Mouse (Mus musculus) limb, embryonic 12.5 days (tissue): Measurements from ENCODE around the gene Ccdc177. TPM values are rescaled to one million over a fixed set of nuclear protein-coding genes. Genes with fewer than 3 reads are reported as not detected.

Source experiments
- ATAC-seq: fragments of 200-750 bp; cut with Nextera tagmentation; 2 replicates; pipeline ENCODE4 v1.8.0; 2017; ENCODE audit warnings: low read depth, moderate TSS enrichment; ENCODE audit not compliant: insufficient number of reproducible peaks, insufficient read depth, low FRiP score, low TSS enrichment
- H3K27ac ChIP-seq: fragments of 300-500 bp; sonication (generic); 2 replicates; pipeline ENCODE4 v1.5.1; 2016; ENCODE audit warnings: mild to moderate bottlenecking, moderate library complexity
- H3K27me3 ChIP-seq: fragments of 300-500 bp; sonication (generic); 2 replicates; pipeline ENCODE4 v1.6.1; 2016; ENCODE audit warnings: mild to moderate bottlenecking, moderate library complexity
- H3K36me3 ChIP-seq: fragments of 300-500 bp; sonication (generic); 2 replicates; pipeline ENCODE4 v1.6.1; 2016; ENCODE audit warnings: mild to moderate bottlenecking, moderate library complexity
- H3K4me1 ChIP-seq: fragments of 300-500 bp; sonication (generic); replicated peaks from 2 replicates; pipeline ENCODE4 v1.6.1; 2016
- H3K4me2 ChIP-seq: fragments of 300-500 bp; sonication (generic); 2 replicates; pipeline ENCODE4 v1.6.1; 2016; ENCODE audit warnings: mild to moderate bottlenecking, moderate library complexity
- H3K4me3 ChIP-seq: fragments of 300-500 bp; sonication (generic); replicated peaks from 2 replicates; pipeline ENCODE4 v1.5.1; 2016; ENCODE audit warnings: mild to moderate bottlenecking
- H3K9ac ChIP-seq: fragments of 300-500 bp; sonication (generic); replicated peaks from 2 replicates; pipeline ENCODE4 v1.6.1; 2016; ENCODE audit warnings: mild to moderate bottlenecking, moderate library complexity
- H3K9me3 ChIP-seq: fragments of 300-500 bp; sonication (generic); 2 replicates; pipeline ENCODE4 v1.6.1; 2016; ENCODE audit warnings: mild to moderate bottlenecking, moderate library complexity
- WGBS: fragments of 180-500 bp; shearing (Covaris S2); methylation state at CpG from one replicate; pipeline ENCODE4 v1.1.7; 2016; 5-methylcytosine and 5-hydroxymethylcytosine counted together
- polyA plus RNA-seq: library from polyadenylated mRNA; unstranded; fragments of >200 nt; fragmentation: Nextera tagmentation; extraction: Ambion mirVana; gene quantifications from 2 replicates; pipeline ENCODE4 v1.2.1, GENCODE M21; 2016

The Ccdc177 gene
- polyA plus RNA-seq, 1 experiment from 2014 or later: 0.34 TPM

DNA sequence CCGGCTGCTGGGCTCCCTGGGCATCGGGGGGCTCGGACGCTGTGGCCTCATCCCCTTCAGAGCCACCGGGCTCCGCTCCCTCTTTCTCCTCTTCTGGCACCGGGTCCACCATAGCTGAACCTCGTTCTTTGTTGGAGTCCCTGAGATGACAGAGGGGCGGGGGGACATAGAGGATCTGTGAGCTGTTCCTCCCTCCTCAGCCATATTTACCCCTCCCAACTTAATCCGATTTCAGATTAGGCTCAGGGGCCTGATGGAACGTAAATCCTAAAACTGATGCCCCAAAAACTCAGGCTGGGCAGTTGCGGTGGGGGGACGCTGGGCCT is 1.1 kb downstream of the Ccdc177 start:
- Histone ChIP-seq H3K36me3 (no peaks in the 10 kb centered on the region), H3K4me1 (peaks cover 30% of the 10 kb centered on the region), H3K4me3 (peak overlapping the region; percentile 53), H3K9ac (peak overlapping the region; percentile 48; the same call in 1 of the 2 replicates), H3K9me3 (no peaks in the 10 kb centered on the region), H3K27me3 (peaks cover 79% of the 10 kb centered on the region), H3K4me2 (peak overlapping the region; percentile 84), H3K27ac (no peak overlapping the region)
- ATAC-seq: no peak
- WGBS: 9% methylated on average over 13 of the region's 13 CpGs

DNA sequence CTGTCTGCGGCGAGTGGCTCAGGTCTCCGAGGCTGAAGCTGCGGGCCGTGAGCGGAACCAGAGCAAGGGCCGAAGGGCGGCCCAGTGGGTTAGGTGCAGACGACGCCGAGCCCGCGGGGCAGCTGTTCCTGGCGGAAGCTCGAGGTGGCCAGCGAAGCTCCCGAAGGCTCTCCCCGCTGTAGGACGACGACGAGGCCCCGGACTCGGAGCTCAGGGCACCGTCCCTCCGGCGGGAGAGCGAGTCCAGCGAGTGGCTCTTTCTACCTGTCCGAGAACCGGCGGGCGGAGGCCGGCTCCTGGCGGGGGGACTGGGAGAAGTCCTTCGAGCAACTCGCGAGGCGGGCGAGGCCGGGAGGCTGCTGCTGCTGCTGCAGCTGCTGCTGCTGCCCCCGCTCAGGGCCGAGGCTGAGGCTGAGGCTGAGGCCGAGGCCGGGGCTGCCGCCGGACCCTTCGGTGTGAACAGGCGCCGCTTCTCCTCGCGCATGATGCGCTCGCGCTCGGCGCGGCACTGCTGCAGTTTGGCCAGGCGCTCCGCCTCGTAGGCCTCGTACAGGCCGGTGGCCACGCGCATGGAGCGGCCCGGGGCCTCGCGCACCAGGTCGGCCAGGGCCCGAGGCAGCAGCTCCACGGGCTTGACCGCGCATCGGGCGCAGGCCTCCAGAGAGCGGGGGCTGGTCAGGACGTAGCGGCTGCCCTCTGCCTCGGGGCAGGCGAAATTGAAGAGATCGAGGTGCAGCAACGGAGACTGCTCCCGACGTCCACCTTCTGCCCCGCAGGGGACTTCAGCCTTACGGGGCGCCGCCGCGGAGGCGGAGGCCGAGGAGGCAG is 1.7 kb downstream of the Ccdc177 start:
- H3K27me3 ChIP-seq: peaks cover 79% of the 10 kb centered on the region
- H3K27ac ChIP-seq: no peak overlapping the region
- peak overlapping the region; percentile 48 for H3K9ac ChIP-seq
- peaks cover 30% of the 10 kb centered on the region for H3K4me1 ChIP-seq
- 0 out of 2 replicates have a peak, but pooled peaks have one; percentile 4 for ATAC-seq
- H3K36me3 ChIP-seq: no peaks in the 10 kb centered on the region
- peak overlapping the region; percentile 53 for H3K4me3 ChIP-seq
- H3K4me2 ChIP-seq: peak overlapping the region; percentile 84
- WGBS: 3% methylated on average over 90 of the region's 92 CpGs
- no peaks in the 10 kb centered on the region for H3K9me3 ChIP-seq

DNA sequence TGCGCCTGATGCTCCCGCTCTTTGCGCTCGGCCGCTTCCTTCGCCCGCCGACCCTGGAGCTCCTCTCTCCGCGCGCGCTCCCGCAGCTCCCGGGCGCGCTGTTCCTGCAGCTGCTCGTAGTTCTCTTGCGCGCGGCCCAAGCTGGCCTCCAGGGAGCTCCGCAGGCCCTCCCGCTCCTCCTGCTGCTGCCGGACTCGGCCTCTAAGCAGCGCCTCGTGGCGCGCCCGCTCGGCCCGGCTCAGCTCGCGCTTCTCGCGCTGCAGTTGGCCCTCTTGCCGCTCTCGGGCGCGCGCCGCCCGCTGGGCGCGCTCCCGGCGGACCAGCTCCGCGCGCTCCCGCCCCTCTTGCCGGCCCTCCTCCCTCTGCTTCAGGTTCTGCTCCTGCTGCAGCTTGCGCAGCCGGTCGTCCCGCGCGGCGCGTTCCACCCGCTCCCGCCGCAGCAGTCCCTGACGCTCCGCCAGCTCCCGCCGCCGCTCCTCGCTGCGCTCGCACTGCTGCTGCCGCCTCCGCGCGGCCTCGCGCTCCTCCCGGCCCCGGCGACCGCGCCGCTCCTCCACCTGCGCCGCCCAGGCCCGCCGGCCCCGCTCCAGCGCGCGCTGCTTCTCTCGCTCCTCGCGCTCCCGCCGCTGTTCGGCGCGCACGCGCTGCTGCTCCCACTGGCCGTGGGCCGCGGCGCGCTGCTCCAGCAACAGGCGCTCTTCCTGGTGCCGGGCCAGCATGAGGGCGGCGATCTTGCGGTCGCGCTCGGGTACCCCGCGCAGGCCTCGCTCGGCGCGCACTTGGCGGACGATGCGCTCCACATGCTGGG is 2.5 kb downstream of the Ccdc177 start:
- under 1% methylated on average over 117 of the region's 122 CpGs for WGBS
- Histone ChIP-seq H3K9ac (peak overlapping the region; percentile 48), H3K36me3 (no peaks in the 10 kb centered on the region), H3K9me3 (no peaks in the 10 kb centered on the region), H3K27ac (no peak overlapping the region), H3K4me3 (peak overlapping the region; percentile 53), H3K27me3 (peaks cover 71% of the 10 kb centered on the region), H3K4me1 (peaks cover 30% of the 10 kb centered on the region), H3K4me2 (peak overlapping the region; percentile 84)
- peak; percentile 60 for ATAC-seq

DNA sequence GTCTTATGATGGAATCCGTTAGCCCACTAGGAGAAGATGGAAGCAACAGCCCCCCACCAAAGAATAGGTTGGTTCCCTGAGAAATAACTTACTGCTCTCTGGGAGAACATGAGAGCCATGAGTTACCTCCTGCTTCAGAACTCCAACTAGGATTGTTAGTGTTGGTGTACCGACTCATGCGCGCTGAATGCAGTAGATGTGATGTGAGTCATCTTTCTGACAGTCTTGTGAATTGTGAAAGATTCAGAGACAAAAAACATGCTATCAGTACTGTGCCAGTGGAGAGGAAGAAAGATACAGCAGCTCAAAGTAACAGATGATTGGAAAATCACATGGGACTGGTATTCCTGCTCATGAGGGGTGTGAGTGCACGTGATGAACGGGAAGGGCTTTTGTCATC is 8.9 kb downstream of the Ccdc177 start:
- no peak overlapping the region for H3K9ac ChIP-seq
- 88% methylated on average over 6 of the region's 6 CpGs for WGBS
- H3K36me3 ChIP-seq: no peaks in the 10 kb centered on the region
- no peak for ATAC-seq
- H3K27ac ChIP-seq: no peak overlapping the region
- peaks cover 25% of the 10 kb centered on the region for H3K27me3 ChIP-seq
- H3K4me2 ChIP-seq: no peak overlapping the region
- no peaks in the 10 kb centered on the region for H3K4me1 ChIP-seq
- no peaks in the 10 kb centered on the region for H3K9me3 ChIP-seq
- no peak overlapping the region for H3K4me3 ChIP-seq

DNA sequence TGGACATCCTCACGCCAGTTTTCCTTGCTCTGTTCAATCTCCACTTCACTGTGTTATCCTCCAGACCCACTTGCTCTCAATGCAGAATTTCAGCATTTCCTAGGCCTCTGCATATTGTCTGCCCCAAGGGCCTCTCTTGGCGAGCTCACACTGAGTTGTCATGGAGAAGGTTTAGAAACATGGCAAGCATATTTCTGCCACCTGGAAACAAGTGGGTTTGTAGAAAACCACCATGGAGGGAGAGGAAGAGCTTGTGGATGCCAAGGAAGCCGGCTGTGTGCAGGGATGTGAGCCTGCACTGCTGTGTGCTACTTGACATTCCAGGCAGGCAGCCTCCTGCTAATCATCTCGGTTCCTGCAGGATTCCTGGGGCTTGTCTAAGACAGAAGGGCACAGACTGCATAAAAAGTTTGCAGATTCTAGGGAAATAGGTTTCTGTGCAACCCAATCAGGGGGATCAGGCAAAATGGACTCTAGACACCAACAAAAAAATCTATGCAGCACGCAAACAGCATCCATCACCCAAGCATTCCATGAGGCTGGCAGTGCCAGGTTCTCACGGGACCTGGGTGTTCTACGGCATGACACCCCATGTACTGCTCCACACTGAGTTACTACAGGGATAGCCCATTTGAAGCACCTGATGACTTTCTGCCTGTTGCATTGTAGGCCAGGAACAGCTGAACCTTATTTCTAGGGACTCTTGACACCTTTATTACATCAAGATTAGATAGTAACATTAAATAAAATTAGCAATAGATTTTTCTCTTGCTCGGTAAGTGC is 14.3 kb downstream of the Ccdc177 start:
- Histone ChIP-seq H3K4me1 (no peaks in the 10 kb centered on the region), H3K36me3 (no peaks in the 10 kb centered on the region), H3K4me3 (no peak overlapping the region), H3K27ac (no peak overlapping the region), H3K4me2 (no peak overlapping the region), H3K27me3 (peaks cover 23% of the 10 kb centered on the region), H3K9me3 (no peaks in the 10 kb centered on the region), H3K9ac (no peak overlapping the region)
- ATAC-seq: no peak
- WGBS: 61% methylated on average over 8 of the region's 8 CpGs

DNA sequence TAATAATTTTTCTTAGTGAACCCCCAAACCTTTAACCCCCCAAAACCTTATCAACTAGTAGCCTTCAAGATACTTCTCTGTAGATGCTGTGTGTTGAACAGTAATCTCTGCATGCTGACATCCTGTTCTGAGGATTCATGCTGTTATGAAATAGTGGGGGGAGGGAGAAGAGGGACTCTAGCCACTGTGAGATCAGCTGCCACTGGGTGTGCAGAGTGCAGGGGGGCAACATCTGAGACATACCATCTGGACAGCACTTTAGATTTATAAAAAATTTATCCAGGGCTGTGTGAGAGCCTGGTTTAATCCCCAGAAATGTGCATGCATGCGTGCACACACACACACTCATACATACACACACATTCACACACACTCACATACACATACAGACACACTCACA is 15.9 kb downstream of the Ccdc177 start:
- Histone ChIP-seq H3K9me3 (no peaks in the 10 kb centered on the region), H3K4me3 (no peak overlapping the region), H3K27ac (no peak overlapping the region), H3K36me3 (no peaks in the 10 kb centered on the region), H3K4me1 (no peaks in the 10 kb centered on the region), H3K27me3 (peaks cover 36% of the 10 kb centered on the region), H3K9ac (no peak overlapping the region), H3K4me2 (no peak overlapping the region)
- no peak for ATAC-seq
- 96% methylated on average over 1 of the region's 1 CpGs for WGBS

DNA sequence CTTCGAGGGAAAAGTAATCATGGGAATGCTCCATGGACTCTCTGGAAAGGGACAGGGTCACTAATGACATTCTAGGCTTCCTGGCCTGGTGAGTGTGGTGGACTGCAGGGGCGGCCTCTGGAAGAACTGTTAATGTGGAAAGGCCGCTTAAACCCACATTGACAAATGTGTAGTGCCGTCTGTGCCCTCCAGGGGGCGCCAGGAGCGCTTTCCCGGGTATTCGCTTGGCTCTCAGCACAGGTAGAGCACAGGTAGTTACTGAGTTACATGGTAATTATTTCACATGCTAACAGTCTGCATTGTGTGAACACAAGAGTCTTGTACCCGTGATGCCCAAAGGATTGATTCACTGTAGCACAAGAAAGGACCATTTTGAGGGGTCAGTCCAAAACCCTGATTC is 21.0 kb downstream of the Ccdc177 start:
- Histone ChIP-seq H3K9me3 (no peaks in the 10 kb centered on the region), H3K4me1 (peaks cover 14% of the 10 kb centered on the region), H3K4me2 (no peak overlapping the region), H3K9ac (no peak overlapping the region), H3K4me3 (no peak overlapping the region), H3K27ac (no peak overlapping the region), H3K36me3 (no peaks in the 10 kb centered on the region), H3K27me3 (peaks cover 40% of the 10 kb centered on the region)
- no peak for ATAC-seq
- 30% methylated on average over 9 of the region's 9 CpGs for WGBS

DNA sequence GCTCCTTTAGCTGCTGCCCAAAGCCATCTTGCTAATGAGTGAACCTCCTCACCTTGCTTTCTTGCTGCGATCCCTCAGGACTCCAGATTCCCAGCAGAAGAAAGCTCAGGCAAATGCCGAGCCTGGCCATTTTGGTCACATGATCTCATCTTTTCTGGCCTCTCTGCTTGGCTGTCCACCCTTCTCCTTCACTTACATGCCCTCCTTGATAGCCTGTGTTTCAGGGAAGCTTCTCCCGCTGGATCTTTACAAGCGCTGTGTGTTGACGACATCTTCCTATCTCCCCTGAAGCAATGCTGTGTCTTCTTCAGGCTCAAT is 23.2 kb downstream of the Ccdc177 start:
- H3K9ac ChIP-seq: no peak overlapping the region
- peaks cover 14% of the 10 kb centered on the region for H3K4me1 ChIP-seq
- no peak overlapping the region for H3K4me2 ChIP-seq
- H3K27me3 ChIP-seq: peaks cover 28% of the 10 kb centered on the region
- ATAC-seq: no peak
- no peaks in the 10 kb centered on the region for H3K9me3 ChIP-seq
- 69% methylated on average over 5 of the region's 5 CpGs for WGBS
- H3K4me3 ChIP-seq: no peak overlapping the region
- H3K27ac ChIP-seq: no peak overlapping the region
- H3K36me3 ChIP-seq: no peaks in the 10 kb centered on the region

DNA sequence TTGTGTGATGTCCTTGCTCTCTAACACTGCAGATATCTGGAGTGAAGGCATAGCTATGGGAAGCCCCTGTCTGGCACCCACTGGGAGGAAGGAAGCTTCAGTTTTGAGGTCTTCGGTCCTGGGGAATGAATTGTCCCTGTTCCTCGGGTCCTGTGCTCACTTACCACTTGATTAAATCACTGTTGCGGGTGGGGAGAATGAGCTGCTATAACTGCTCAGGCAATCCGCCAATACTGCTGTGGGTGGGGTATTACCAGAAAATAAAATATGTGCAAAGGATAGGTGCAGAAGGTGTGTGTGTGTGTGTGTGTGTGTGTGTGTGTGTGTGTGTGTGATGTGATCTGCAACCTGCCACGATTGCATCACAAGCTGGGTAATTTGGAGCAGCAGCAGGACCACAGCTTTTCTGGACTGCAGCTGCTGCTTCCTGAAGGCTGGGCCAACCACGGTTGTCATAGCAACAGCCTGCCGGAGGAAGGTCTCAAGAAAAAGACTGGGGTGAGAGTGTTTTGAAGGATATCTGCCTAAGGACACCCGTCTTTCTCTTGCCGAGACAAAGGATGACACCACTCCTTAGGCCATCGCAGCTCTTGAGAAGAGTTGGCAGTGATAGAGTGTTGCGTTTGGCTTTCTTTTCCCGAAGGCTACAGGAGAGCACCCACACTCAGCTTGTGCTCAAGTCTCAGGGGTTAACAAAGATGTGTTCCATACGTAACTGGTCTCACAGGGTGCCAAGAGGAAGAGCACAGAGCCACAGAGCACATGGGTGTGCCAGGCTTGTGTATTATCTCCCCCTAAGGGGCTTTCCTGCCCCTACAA is 23.8 kb downstream of the Ccdc177 start:
- Histone ChIP-seq H3K36me3 (no peaks in the 10 kb centered on the region), H3K4me1 (peaks cover 14% of the 10 kb centered on the region), H3K4me2 (peak overlapping the region; percentile 20), H3K4me3 (no peak overlapping the region), H3K9ac (no peak overlapping the region), H3K9me3 (no peaks in the 10 kb centered on the region), H3K27ac (0 out of 2 replicates have a peak overlapping the region, but pooled peaks have one; percentile 35), H3K27me3 (peaks cover 28% of the 10 kb centered on the region)
- 29% methylated on average over 13 of the region's 13 CpGs for WGBS
- ATAC-seq: no peak

DNA sequence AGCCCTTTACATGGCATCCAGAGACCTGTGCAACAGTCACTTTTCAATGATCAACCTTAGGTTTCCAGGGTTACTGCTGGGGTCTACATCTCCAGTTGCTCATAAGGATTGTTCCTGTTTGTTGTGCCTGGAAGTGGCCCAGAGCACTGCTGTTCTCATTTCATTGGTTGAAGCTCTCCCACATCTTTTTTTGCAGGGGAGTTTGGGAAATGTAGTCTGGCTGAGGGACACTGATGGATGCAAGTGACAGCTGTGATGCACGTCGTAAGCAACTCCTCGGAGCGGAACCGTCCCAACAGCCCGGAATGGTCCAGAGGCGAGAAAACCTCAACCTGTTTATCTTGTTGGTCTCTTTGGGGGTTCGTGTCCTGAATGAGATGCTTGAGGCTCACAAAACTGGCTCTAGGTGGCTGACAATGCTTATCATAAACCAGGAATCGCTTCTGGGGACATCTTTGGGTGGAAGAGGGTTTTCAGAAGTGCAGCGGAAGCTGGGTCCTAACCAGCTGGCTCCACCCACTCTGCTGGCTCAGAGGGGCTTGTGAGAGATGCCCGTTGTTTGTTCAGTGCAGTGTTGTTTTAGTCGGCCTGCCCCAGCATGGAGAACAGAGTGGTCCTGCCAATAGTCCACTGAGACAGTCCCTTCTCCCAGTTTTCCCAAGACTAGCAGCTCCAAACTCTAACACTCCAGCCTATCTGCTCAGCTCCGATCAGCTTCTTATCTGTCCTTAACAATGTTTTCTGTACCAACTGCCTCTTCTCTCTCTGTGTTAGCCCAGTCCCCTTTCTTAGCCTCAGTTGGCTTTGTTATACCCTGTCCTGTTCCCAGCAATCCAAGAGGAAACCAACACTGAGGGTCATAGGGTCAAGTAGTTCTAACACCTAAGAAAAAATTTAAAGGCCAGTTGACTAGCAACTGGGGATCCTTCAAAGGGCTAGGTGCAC is 25.7 kb downstream of the Ccdc177 start:
- Histone ChIP-seq H3K4me3 (no peak overlapping the region), H3K27me3 (peaks cover 14% of the 10 kb centered on the region), H3K27ac (no peak overlapping the region), H3K36me3 (no peaks in the 10 kb centered on the region), H3K9me3 (no peaks in the 10 kb centered on the region), H3K9ac (no peak overlapping the region), H3K4me2 (no peak overlapping the region), H3K4me1 (peaks cover 14% of the 10 kb centered on the region)
- ATAC-seq: no peak
- WGBS: 65% methylated on average over 13 of the region's 13 CpGs
